Mouse (Mus musculus) embryo, embryonic 10.5 days (tissue): ENCODE measurements at regions not wholly inside any gene's neighbourhood (a gene's known extent, or its start where the extent isn't known, plus 50 kb on each side); places are given as distances from the start of the nearest gene placed in this dataset.

ENCODE experiments used
- DNase-seq: peaks from one replicate; pipeline ENCODE4 v3.0.0-alpha.2; 2015; ENCODE audit warnings: low spot score

DNA sequence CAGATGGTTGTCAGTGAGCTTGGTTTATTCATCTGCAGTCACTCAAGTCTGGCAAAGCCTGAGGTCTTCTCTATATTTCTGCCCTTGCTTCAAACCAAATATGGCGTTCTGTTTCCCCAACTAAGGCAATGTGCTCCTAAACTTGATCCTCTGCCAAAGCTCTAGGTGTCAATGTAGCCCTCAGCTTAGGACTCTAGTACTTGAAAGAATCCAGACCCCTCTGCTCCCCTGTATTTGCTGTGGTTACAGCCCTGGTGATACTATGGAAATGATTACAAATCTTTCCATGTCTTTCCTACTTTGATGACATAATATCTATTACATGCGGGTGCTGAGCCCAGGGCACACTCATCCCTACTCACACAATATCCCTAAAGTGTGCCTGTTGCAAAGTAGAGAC is 672.9 kb upstream of the Tbl1xr1 start:
- DNase-seq: no peak

DNA sequence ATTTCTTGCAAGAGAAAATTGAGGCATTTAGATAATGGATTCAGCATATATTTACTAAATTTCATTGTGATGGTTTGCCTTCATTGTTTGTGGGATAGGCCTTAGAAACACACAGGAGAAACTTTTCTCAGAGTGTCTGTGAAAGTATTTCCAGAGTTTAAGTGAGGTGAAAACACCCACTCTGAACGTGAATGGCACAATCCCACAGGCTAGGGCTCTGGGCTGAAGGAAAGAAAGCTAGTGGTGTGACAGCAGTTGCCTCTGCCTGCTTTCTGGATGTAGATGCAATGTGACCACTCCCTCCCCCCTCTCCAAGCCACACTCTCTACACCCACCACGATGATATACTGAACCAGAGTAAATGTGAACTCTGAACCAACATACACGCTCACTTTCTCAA is 672.4 kb upstream of the Tbl1xr1 start:
- no peak for DNase-seq

DNA sequence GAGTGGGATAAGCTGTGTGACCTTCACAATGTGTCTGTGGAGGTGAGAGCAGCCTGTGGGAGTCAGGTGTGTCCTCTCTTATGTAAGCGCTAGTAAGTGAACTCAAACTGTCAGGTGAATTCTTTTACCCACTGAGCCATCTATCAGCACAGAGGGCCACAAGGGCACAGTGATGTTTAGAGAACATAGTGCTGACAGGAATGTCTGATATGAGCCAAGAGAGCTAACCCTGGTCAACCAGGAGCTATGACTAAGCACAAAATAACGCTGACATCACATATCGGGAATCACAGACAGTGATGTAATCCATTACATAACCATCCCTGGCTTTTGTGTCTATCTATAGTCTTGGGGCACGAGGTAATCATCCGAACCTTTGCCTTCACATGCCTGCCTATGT is 669.4 kb upstream of the Tbl1xr1 start:
- no peak for DNase-seq

DNA sequence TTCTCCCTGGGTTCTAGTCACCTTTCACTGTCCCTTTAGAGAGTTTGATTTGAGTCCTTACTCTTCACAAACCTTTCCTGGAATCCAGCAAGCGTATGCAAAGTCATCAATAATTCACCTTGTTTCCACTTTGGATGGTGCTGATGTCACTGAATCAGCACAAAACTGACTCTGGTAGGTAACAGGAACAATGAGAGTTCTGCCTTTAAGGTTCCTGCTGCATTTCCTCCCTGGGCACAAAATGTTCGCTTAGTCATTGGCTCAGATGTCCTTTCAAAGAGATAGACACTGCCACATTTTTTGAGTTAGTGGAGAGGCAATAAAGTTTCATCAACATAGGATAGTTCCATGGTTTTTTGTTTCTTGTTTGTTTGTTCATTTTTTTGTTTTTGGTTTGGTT is 664.4 kb upstream of the Tbl1xr1 start:
- no peak for DNase-seq

DNA sequence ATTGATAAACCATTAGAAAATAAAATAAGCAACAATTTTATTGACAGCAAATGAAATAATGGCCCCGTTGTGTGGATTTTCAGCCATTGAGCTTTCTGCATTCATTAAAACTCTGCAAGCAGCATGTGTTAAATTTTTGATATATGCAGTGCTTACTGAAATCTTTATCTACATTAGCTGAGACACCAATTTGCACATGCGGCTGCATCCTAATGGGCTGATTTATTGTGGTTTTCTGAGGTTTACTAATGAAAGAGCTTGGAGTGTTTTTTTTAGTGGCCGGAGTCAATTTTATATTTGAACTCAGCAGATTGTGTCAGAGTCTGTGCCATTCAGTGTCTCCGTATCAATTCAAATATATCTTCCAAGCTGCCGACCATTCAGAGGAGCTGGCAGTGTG is 653.3 kb upstream of the Tbl1xr1 start:
- DNase-seq: no peak

DNA sequence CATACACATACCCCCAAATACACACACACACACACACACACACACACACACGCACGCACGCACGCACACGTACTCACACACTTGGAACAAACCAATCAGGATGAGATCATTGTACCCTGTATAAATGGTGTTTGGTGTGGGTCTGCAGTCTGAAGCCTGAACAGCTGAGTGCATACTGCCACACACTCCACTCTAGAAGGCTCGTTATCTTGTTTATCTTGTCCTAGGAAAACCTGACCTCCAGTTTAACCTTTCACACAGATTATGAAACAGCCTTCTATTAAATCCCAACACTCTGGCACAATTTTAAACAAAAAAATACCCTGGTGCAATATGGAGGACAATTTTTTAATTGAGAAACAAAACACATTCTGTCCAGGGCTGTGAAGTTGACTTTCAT is 649.9 kb upstream of the Tbl1xr1 start:
- DNase-seq: no peak

DNA sequence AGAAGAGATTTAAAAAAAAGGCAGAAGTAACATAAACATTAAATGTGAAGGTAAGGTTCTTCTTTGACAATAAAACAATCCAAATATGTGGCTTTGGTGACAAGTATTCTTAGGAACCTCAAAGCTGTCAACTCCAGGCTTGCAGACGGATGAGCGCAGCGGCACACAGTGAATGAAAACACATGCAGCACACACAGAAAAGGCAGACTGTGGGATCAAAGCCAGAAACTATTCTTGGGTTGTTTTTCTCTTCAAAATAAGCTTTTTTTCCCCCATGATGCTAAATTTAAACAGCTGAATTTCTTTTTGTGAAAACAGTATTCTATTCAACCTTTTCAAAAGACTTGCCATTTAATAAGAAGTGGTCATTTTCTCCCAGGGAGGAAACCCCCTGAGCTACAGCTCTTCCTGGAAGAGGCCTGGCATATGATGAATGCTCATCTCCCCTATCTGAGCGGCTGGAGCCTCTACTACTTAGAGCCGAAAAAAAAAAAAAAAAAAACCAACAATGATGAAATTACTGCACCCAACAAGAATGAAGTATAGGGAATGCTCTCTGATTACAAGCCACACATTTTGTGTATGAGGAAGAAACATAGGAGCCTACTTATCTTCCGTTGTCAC is 648.9 kb upstream of the Tbl1xr1 start:
- peak; percentile 21 for DNase-seq

DNA sequence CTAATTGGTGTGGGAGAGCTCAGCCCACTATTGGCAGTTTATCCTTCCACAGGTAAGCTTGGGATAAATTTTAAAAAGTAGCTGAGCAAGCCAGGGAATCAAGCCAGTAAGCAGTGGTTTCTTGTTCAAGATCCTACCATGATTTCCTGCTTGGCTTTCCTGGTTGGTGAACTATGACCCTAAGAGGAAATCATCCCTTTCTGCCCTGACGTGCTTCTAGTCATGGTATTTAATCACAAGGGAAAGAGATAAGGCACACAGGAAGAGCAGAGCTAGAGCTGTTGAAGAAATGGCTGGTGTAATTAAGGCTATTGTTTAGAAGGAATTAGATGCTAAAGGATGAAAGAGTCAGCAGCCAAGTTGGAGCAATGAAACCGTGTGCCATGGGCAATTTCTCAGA is 648.3 kb upstream of the Tbl1xr1 start:
- DNase-seq: no peak

DNA sequence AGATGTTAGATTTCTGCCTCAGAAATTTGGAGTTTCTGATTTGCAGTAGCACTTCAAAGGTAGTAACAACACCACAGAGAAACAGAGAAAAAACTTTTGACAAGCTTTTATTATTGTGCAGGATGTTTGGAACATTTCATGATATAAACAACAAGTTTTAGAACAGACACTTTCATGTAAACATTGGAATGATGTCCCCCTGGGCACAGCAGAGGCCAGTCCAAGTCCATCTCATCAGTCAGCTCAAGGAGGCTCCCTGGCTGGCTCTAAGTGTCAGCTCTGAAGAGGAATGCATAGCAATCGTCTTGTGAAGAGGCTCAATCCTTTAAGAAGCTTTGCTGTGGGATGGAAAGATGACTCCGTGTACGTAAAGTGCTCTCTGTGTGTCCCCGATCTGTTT is 612.2 kb upstream of the Tbl1xr1 start:
- no peak for DNase-seq

DNA sequence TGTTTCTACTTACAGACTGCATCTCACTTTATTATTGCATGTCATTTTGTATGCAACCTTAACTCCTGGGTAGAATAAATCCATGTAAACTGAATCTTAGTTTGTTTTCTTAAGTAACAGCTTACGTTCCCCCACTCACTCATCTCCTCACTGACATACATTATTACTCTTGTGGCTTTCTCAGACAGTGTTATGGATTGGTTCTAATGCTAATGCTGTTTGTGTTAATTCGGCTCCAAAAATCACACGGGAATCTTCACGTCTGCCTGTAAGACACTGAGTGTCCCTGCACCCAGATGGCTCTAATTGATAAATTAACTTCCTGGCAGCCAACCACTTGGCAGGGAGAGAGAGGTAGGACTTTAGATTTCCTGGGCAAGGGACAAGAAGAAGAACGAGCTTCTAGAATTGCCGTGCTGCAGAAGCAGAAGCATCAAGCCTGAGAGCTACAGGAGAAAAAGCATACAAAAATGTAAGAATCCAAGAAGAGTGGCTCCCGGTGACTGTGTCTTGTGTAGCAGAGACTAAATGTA is 610.3 kb upstream of the Tbl1xr1 start:
- no peak for DNase-seq

DNA sequence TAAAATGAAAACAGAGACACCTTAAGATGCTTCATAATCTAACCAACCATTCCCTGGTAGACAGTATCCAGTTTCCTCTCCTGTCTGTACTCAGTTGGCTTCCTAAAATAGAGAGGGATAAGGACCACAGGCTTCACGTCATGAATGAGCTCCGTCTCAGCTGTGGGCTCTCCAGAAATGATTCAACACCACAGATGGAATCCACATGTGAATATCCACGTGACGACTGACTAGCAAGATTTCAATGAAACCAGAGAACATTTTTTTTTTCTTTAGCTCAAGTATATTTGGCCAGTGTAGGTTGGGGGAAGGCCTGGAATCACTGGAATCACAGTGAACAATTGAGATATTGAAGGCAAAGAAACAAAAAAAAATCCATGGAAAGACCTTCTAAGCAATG is 599.1 kb upstream of the Tbl1xr1 start:
- peak; percentile 31 for DNase-seq

DNA sequence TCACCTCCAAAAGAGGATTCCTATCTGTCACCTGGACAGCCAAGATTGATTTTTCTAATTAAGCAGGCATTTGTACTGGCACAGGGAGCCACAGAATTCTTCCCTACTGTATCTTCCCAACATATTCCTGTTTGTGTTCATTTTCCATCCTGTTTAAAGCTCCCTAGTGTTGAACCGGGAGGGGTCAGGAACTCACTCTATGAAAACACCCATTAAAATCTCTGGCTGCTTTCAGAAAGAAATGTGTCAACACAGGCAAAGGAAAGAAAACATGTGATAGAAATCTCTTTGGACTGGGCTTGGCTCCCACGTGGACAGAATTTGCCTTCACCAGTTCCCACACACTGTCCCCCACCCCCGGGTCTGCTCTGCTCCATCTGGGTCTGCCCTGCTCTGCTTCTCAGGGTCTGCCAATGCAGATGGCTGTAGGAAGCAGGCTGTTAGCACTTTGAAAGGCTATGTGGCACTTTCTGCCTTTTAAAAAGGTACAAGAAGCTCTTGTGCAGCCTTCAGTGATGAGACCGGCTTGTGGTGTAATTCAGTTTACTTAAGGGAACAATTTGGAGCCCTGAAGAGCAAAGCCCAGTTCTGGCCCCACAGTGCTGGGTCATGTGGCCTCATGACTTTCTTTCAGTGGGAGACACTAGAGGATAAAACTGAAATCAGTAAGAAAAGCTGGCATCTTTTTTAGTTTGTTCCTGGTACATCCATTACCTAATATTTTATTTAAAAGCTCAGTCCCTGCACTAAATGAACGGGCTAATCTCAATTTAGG is 597.2 kb upstream of the Tbl1xr1 start:
- peak; percentile 45 for DNase-seq

DNA sequence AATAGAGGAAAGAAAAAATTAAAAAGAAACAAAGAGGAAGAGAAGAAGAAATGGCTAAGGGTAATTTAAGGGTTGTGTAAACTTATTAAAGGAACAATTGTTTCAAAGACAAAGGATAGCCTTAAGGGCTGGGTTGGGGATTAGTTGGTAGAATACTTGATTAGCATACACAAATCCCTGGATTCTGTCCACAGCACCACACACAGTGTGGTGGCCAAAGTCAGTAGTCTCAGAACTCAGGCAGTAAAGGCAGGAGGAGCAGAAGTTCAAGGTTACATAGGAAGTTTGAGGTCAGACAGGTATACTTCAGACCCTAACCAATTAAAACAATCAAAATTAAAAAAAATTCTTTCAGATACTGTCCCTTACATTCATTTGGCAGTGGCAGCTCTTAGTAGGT is 596.6 kb upstream of the Tbl1xr1 start:
- no peak for DNase-seq

DNA sequence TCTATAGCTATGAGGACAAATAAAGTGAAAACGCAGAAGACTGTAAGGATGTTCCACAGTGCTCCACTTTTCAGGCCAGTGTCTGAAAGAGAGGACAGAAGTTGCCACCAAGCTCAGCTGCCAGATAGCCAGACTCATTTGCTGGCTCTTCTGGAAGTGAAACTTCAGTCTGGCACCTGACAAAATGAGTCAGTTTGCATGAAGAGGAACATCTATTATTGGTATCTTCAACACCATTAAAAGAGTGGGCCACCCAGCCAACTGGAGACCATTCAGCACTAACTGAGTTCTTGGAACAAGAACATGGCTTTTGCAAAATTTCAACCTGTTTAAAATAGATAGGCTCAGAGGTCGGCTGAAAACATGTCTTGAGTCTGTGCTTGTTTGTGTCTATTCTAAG is 592.4 kb upstream of the Tbl1xr1 start:
- DNase-seq: no peak

DNA sequence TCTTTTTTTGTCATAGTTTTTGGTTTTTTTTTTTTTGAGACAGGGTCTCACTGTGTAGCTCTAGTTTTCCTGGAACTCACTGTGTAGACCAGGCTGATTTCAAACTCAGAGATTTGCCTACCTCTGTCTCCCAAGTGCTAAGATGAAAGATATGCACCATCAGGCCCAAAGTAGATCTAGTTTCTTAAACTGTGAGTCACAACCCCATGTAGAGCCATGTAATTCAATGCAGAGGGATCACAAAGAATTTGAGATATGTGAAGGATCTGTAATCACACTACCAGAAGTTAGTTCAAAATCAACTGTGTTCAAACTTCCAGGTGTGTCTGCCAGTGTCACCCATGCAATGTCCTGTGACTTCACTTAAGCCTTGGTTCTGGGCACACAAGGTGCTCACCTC is 591.0 kb upstream of the Tbl1xr1 start:
- no peak for DNase-seq

DNA sequence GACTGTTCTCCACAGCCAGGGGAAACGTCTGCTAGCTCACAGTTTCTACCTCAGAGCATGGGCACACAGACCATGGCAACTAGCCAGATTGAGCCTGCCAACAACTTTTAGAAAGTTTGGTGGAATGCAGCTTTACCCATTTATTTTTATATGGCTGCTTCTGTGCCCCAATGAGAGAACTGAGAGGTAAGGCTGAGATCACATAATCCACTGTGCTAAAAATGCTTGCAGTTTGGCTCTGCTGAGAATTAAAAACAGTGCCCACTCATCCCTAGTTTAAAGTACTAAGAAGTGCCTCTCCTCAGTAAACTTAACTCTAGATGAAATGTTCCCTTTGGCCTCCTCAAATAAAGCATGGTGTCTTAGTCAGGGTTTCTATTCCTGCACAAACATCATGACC is 586.9 kb upstream of the Tbl1xr1 start:
- DNase-seq: no peak

DNA sequence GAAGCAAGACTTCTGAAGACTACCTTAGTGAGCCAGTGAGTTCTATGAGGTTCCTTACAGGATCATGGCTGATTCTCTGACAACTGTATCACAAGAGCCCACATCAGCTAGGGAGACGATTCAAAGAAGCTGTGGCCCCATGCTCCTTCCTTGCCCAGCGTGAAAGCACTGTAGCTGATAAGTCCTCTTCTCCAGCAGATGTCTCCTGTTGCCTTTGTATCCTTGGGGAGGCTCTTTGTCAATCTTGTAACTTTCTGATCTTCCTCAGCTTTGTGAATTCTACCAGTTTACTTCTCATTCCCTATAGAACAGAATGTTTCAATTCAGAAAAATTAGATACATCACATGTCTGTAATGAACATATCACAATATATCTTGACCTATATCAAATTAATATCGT is 584.0 kb upstream of the Tbl1xr1 start:
- no peak for DNase-seq

DNA sequence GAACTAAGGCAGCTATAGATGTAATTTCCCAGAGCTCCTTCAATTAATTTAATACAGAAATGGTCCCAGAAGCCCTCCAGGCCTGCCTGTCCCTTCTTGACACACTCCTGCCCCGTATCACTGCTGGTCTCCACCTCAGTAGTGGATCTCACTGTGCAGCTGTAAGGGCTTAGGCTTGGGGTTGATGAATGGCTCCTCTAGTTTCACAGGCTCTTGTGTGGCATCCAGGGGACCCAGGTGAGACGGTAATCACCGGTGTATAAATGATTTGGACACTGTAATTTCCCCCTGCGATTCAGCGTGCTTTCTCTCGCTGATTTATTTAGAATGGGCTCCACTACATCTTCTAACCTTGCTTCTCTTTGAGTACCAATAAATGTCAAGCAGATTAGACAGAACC is 583.1 kb upstream of the Tbl1xr1 start:
- no peak for DNase-seq

DNA sequence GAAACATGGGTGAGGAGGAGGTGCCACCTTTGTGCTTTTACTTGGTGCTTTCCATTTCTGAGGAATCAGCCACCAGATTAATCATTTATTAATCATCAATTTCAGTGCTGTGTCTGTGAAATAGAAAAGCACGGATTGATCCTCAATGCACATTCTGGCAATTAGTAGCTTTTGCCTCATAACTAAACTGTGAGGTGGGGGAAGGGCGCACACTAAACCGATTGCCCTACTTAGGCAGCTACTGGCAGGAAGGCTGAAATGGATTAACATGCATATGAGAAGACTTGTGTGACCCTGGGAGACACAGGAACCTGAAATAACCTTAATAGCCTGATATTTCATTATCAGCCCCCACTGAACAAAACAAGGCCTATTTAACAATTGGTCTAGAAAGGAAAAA is 581.5 kb upstream of the Tbl1xr1 start:
- DNase-seq: no peak

DNA sequence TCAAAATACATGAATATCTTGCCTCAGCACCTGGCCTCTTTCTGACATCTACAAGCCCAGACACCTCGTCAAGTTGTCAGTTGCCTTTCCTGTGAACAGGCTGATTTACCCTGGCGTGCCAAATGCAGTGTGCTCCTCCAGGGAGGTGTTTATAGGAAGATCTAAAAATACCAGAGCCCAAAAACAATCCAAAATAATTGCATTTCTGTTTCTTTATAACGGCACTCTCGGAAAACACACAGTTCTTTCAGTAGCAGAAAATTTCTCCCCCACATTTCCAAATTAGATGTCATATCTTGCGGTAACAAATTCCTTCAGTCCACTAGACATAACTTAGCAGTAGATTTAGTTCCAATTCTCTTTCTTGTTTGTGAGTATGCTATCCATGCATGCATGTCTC is 580.8 kb upstream of the Tbl1xr1 start:
- DNase-seq: no peak

DNA sequence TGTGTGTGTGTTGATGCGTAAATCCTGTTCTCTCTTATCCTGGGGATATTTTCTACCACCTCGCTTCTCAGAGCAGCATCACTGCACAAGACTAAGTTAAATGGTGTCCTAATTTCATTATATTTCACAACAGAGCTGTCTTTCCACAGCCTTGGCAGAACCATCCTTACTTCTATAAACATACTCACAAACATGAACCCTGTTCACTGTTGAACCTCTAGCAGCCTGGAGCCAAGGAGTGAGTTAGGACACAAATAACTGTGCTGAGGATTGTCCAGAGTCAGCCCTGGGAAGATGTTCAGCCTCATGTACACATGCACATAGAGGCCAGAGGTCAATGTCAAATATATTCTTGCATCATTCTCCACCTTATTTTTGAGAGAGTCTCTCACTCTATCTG is 580.3 kb upstream of the Tbl1xr1 start:
- DNase-seq: no peak

DNA sequence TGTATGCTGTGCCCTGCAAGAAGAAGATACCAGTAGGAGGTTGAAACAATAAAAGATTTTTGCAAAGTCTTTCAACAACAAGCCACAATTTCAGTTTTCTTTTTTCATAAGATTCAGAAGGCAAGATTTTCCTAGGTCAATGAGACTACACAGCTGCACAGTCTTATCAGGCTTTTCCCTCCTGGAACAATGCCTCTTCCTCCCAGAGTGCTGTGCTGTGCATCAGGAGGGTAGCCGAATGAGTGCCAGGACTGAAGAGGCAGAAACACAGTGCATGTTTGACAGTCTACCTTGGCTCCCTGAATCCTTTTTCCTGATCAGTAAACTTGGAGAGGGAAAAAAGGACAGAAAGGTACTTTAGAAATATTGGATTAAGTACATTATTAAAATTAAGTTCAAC is 579.4 kb upstream of the Tbl1xr1 start:
- no peak for DNase-seq

DNA sequence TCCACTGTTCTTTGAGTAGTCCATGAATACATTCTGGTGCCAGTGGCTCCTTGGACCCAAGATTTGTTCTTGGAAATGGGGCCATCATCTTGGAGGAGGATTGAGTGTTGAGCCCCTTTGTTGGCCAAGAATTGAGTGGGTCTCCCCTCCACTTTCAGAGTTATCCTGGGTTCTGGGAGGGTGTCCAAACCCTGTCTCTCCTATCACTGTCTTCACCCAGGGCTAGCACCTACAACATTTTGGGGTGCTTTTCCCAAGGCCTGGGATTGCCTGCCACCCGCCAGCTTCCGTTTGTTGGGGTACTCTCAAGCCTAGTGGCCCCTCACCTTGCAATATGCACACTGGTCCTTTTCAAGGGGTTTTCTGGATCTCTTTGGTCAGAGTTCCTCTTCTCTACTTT is 568.8 kb upstream of the Tbl1xr1 start:
- no peak for DNase-seq

DNA sequence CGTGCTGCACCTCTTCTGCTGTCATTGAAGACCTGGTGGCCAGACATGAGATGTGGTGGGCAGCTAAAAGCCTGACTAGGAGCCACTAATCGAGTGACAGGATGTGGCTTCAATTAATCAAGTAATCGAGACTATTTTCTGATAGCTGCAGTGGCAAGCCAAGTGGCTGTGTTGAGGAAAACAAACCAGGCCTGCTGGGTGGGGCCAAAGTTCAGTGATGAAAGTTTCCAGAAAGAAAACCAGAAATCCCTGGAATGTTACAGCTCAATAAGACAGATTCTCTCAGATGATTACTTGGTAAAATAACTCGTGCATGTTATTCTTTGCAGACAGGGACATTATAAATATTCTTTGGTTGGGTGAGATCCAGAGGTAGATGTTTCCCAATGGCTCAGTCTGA is 564.4 kb upstream of the Tbl1xr1 start:
- no peak for DNase-seq
